Mouse (Mus musculus): ENCODE measurements around the gene Mecr. TPM values are rescaled to one million over a fixed set of nuclear protein-coding genes. Genes with fewer than 3 reads are reported as not detected.

The Mecr gene
- polyA plus RNA-seq, 1 experiment from 2014 or later: 41.9 TPM

DNA sequence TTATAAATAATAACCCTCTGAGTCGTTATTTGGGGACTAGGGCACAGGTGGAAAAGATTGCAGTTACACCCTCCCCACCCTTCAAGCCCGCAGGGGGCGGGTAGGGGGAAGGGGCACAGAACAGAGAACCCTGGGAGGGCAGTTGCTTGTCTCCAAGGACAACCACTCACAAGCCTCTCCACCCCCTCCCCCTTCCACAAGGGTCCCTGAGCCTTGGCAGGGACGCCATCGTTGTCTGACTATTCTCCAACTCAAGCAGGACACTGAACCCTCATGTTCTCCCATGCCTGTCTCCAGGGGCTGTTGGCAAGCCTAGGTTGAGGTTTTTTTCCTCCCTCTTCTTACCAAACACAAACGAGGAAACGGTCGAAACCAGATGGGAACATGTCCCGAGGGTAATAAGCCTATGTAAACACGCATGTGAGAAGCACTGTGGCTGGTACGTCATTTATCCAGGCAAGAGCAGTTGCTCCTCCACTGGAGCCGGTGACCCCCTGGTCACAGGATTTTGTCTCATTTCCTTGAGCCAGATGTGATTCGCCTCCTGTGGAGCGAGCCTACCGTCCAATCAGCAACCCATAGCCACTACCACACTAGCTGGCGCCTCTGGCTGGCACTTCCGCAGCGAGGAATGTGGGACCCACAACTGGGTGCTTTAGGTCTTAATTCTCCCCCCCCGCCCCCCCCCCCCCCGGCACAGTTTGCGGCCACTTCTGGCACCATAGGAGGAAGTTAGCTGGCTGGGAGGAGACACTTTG is 67.1 kb downstream of the Mecr start:
- Histone ChIP-seq H3K9me3 (ENCODE audit: control insufficient read depth, low read length) (no peaks in the 10 kb centered on the region), H3K4me3 (ENCODE audit: low read depth, low read length) (no peak overlapping the region), H3K9ac (ENCODE audit: low read length) (no peak overlapping the region), H3K27me3 (ENCODE audit: control insufficient read depth, insufficient read depth, low read length) (peaks cover 5% of the 10 kb centered on the region; the same call in 1 of the 2 replicates), H3K36me3 (ENCODE audit: control insufficient read depth, insufficient read depth, low read length) (no peaks in the 10 kb centered on the region), H3K4me2 (ENCODE audit: low read depth) (no peak overlapping the region), H3K27ac (ENCODE audit: low read depth, low read length) (0 out of 2 replicates have a peak overlapping the region, but pooled peaks have one; percentile 6), H3K4me1 (ENCODE audit: control insufficient read depth, insufficient read depth, low read length) (peaks cover 18% of the 10 kb centered on the region)
- WGBS: 19% methylated on average over 17 of the region's 21 CpGs
- peak; percentile 62 for DNase-seq (ENCODE audit: low spot score)
- no peak for ATAC-seq (ENCODE audit: insufficient read depth, low FRiP score, low TSS enrichment)

DNA sequence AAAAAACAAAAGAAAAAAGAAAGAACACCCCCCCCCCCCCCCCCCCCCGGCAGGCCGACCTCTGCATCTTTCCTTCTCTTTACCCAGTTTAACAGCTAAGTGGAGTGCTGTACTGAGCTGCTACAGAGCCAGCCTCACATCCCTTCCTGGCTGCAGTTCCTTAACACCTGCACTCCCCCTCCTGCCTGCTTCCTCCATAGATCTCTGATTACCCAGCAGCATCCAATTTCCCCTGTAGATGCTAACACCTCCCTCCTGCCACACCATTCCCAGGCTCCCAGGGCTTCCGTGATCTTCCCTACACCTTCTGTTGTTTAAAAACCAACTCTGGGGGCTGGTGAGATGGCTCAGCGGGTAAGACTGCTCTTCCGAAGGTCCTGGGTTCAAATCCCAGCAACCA is 68.3 kb downstream of the Mecr start:
- ATAC-seq (ENCODE audit: insufficient read depth, low FRiP score, low TSS enrichment) (no peak), DNase-seq (ENCODE audit: low spot score) (no peak)
- H3K4me1 ChIP-seq (ENCODE audit: control insufficient read depth, insufficient read depth, low read length): peaks cover 26% of the 10 kb centered on the region
- no peak overlapping the region for H3K4me3 ChIP-seq (ENCODE audit: low read depth, low read length)
- H3K27ac ChIP-seq (ENCODE audit: low read depth, low read length): no peak overlapping the region
- no peak overlapping the region for H3K9ac ChIP-seq (ENCODE audit: low read length)
- WGBS: 53% methylated on average over 3 of the region's 5 CpGs
- peaks cover 5% of the 10 kb centered on the region; the same call in 1 of the 2 replicates for H3K27me3 ChIP-seq (ENCODE audit: control insufficient read depth, insufficient read depth, low read length)
- no peak overlapping the region for H3K4me2 ChIP-seq (ENCODE audit: low read depth)
- no peaks in the 10 kb centered on the region for H3K9me3 ChIP-seq (ENCODE audit: control insufficient read depth, low read length)
- no peaks in the 10 kb centered on the region for H3K36me3 ChIP-seq (ENCODE audit: control insufficient read depth, insufficient read depth, low read length)

DNA sequence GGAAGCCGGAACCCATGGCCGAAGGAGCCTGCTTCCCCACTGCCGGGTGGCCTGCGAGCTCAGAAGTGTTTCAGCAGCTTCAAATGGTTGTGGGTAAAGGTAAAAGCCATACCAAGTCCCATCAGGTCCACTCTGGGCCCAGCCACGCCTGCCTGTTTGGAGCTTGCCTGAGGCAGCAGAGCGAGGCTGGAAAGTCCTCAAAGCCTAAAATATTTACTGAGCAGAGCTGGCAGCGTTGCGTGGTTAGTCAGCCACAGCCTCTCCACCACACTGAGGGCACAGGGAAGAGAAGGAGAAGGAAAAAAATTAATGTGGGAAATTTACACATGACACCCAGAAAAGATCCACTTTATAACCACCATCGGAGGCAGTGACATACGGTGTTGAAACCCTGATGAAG is 70.3 kb downstream of the Mecr start:
- Histone ChIP-seq H3K4me1 (ENCODE audit: control insufficient read depth, insufficient read depth, low read length) (peaks cover 29% of the 10 kb centered on the region), H3K9ac (ENCODE audit: low read length) (no peak overlapping the region), H3K27me3 (ENCODE audit: control insufficient read depth, insufficient read depth, low read length) (peaks cover 11% of the 10 kb centered on the region), H3K9me3 (ENCODE audit: control insufficient read depth, low read length) (no peaks in the 10 kb centered on the region), H3K4me2 (ENCODE audit: low read depth) (no peak overlapping the region), H3K27ac (ENCODE audit: low read depth, low read length) (no peak overlapping the region), H3K4me3 (ENCODE audit: low read depth, low read length) (no peak overlapping the region), H3K36me3 (ENCODE audit: control insufficient read depth, insufficient read depth, low read length) (no peaks in the 10 kb centered on the region)
- no peak for DNase-seq (ENCODE audit: low spot score)
- 54% methylated on average over 10 of the region's 10 CpGs for WGBS
- no peak for ATAC-seq (ENCODE audit: insufficient read depth, low FRiP score, low TSS enrichment)

DNA sequence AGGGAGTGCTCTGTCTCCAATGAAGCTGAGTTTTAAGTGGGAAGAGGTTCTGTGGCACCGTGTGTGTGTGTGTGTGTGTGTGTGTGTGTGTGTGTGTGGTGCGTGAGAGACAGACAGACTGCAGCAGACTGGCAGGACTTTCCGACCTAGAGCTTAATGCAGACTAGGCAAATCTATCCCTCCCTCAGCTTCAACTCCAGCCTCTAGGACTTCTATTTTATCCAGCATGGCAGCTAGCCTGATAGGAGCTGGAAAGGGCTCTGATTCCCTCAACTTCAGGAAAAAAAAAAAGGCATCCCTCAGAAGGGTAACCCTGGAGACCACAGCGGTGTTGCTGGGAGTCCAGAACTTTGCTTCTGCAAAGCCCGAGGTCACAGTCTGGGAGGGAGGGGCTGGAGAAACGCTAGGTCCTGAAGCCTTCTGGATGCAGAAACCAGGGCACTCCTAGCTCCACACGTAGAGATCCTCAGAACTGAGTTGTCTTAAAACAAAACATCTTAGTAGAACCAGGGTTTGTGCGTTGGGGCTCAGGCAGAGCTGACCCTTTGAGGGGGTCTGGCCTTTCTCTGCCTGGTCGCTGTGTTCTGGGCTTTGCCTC is 70.9 kb downstream of the Mecr start:
- Histone ChIP-seq H3K27me3 (ENCODE audit: control insufficient read depth, insufficient read depth, low read length) (peaks cover 11% of the 10 kb centered on the region), H3K36me3 (ENCODE audit: control insufficient read depth, insufficient read depth, low read length) (no peaks in the 10 kb centered on the region), H3K4me3 (ENCODE audit: low read depth, low read length) (no peak overlapping the region), H3K4me1 (ENCODE audit: control insufficient read depth, insufficient read depth, low read length) (peaks cover 36% of the 10 kb centered on the region), H3K9ac (ENCODE audit: low read length) (no peak overlapping the region), H3K9me3 (ENCODE audit: control insufficient read depth, low read length) (no peaks in the 10 kb centered on the region), H3K27ac (ENCODE audit: low read depth, low read length) (no peak overlapping the region), H3K4me2 (ENCODE audit: low read depth) (no peak overlapping the region)
- ATAC-seq (ENCODE audit: insufficient read depth, low FRiP score, low TSS enrichment) (no peak), DNase-seq (ENCODE audit: low spot score) (no peak)
- 14% methylated on average over 9 of the region's 9 CpGs for WGBS

GRCm38 (mm10) chr4:131914891-131915469 is 71.7 kb downstream of the Mecr start:
- ATAC-seq (ENCODE audit: insufficient read depth, low FRiP score, low TSS enrichment) (peak; percentile 20; the same call in 1 of the 2 replicates), DNase-seq (ENCODE audit: low spot score) (peak; percentile 75)
- H3K27me3 ChIP-seq (ENCODE audit: control insufficient read depth, insufficient read depth, low read length): peaks cover 19% of the 10 kb centered on the region

GRCm38 (mm10) chr4:131915821-131916328 is 72.6 kb downstream of the Mecr start:
- Histone ChIP-seq H3K27me3 (ENCODE audit: control insufficient read depth, insufficient read depth, low read length) (peaks cover 28% of the 10 kb centered on the region), H3K4me2 (ENCODE audit: low read depth) (peak overlapping the region; percentile 42), H3K9me3 (ENCODE audit: control insufficient read depth, low read length) (no peaks in the 10 kb centered on the region), H3K4me1 (ENCODE audit: control insufficient read depth, insufficient read depth, low read length) (peaks cover 46% of the 10 kb centered on the region), H3K9ac (ENCODE audit: low read length) (no peak overlapping the region), H3K4me3 (ENCODE audit: low read depth, low read length) (no peak overlapping the region), H3K36me3 (ENCODE audit: control insufficient read depth, insufficient read depth, low read length) (no peaks in the 10 kb centered on the region), H3K27ac (ENCODE audit: low read depth, low read length) (no peak overlapping the region)
- no peak for DNase-seq (ENCODE audit: low spot score)
- 16% methylated on average over 13 of the region's 13 CpGs for WGBS
- ATAC-seq (ENCODE audit: insufficient read depth, low FRiP score, low TSS enrichment): no peak

More at GRCm38 (mm10) chr4:131914891-131915469, 71.7 kb downstream of the Mecr start:
- 1% methylated on average over 31 of the region's 31 CpGs for WGBS
- Histone ChIP-seq H3K36me3 (ENCODE audit: control insufficient read depth, insufficient read depth, low read length) (no peaks in the 10 kb centered on the region), H3K4me1 (ENCODE audit: control insufficient read depth, insufficient read depth, low read length) (peaks cover 42% of the 10 kb centered on the region), H3K4me2 (ENCODE audit: low read depth) (peak overlapping the region; percentile 42), H3K9me3 (ENCODE audit: control insufficient read depth, low read length) (no peaks in the 10 kb centered on the region), H3K4me3 (ENCODE audit: low read depth, low read length) (peak overlapping the region; percentile 24; the same call in 1 of the 2 replicates), H3K27ac (ENCODE audit: low read depth, low read length) (no peak overlapping the region), H3K9ac (ENCODE audit: low read length) (no peak overlapping the region)

GRCm38 (mm10) chr4:131916425-131916824 is 73.2 kb downstream of the Mecr start:
- DNase-seq (ENCODE audit: low spot score) (peak; percentile 71), ATAC-seq (ENCODE audit: insufficient read depth, low FRiP score, low TSS enrichment) (no peak)
- H3K27me3 ChIP-seq (ENCODE audit: control insufficient read depth, insufficient read depth, low read length): peaks cover 33% of the 10 kb centered on the region
- H3K4me1 ChIP-seq (ENCODE audit: control insufficient read depth, insufficient read depth, low read length): peaks cover 52% of the 10 kb centered on the region
- WGBS: 4% methylated on average over 15 of the region's 15 CpGs
- no peak overlapping the region for H3K4me3 ChIP-seq (ENCODE audit: low read depth, low read length)
- H3K9me3 ChIP-seq (ENCODE audit: control insufficient read depth, low read length): no peaks in the 10 kb centered on the region
- H3K9ac ChIP-seq (ENCODE audit: low read length): no peak overlapping the region
- no peak overlapping the region for H3K4me2 ChIP-seq (ENCODE audit: low read depth)
- H3K36me3 ChIP-seq (ENCODE audit: control insufficient read depth, insufficient read depth, low read length): no peaks in the 10 kb centered on the region
- H3K27ac ChIP-seq (ENCODE audit: low read depth, low read length): no peak overlapping the region

GRCm38 (mm10) chr4:131917010-131917555 is 73.8 kb downstream of the Mecr start:
- DNase-seq (ENCODE audit: low spot score) (no peak), ATAC-seq (ENCODE audit: insufficient read depth, low FRiP score, low TSS enrichment) (no peak)
- no peak overlapping the region for H3K4me3 ChIP-seq (ENCODE audit: low read depth, low read length)
- WGBS: 81% methylated on average over 10 of the region's 10 CpGs
- peaks cover 58% of the 10 kb centered on the region for H3K4me1 ChIP-seq (ENCODE audit: control insufficient read depth, insufficient read depth, low read length)
- no peak overlapping the region for H3K4me2 ChIP-seq (ENCODE audit: low read depth)
- H3K36me3 ChIP-seq (ENCODE audit: control insufficient read depth, insufficient read depth, low read length): no peaks in the 10 kb centered on the region
- H3K9ac ChIP-seq (ENCODE audit: low read length): no peak overlapping the region
- no peak overlapping the region for H3K27ac ChIP-seq (ENCODE audit: low read depth, low read length)
- peaks cover 40% of the 10 kb centered on the region for H3K27me3 ChIP-seq (ENCODE audit: control insufficient read depth, insufficient read depth, low read length)
- no peaks in the 10 kb centered on the region for H3K9me3 ChIP-seq (ENCODE audit: control insufficient read depth, low read length)

All from neural tube, embryonic 11.5 days (tissue).